Mouse (Mus musculus) cerebellum, adult 8-10 months (tissue): ENCODE measurements around the gene Asgr2.
"Not testable (repeated sequence)": the region's sequence is repeated elsewhere in the genome, so short reads cannot be mapped to it uniquely, and the experiment has no call there.

Source experiments
- DNase-seq: peaks from one replicate; pipeline ENCODE4 v3.0.0; 2022

The Asgr2 gene

GRCm38 (mm10) chr11:70099102-70099501, 6.7 kb downstream of the Asgr2 start:
- no peak for DNase-seq

GRCm38 (mm10) chr11:70099809-70100208, 7.4 kb downstream of the Asgr2 start:
- DNase-seq, result no peak

- no peak for DNase-seq
Measured at GRCm38 (mm10) chr11:70103701-70104315, 11.4 kb downstream of the Asgr2 start.

GRCm38 (mm10) chr11:70107085-70107484, 14.6 kb downstream of the Asgr2 start:
- DNase-seq, result no peak

GRCm38 (mm10) chr11:70110146-70110545, 17.7 kb downstream of the Asgr2 start:
- DNase-seq, result no peak

GRCm38 (mm10) chr11:70114562-70114961, 22.1 kb downstream of the Asgr2 start:
- no peak for DNase-seq

- DNase-seq, result no peak
Measured at GRCm38 (mm10) chr11:70115901-70116300, 23.5 kb downstream of the Asgr2 start.

- no peak for DNase-seq
Measured at GRCm38 (mm10) chr11:70129926-70130379, 37.5 kb downstream of the Asgr2 start, which contains the start of gene Mgl2. Gene Mgl2 (plus strand): TSS chr11:70130329.

- not testable (repeated sequence) for DNase-seq
Measured at GRCm38 (mm10) chr11:70135001-70135400, 42.6 kb downstream of the Asgr2 start.

GRCm38 (mm10) chr11:70135925-70136324, 43.5 kb downstream of the Asgr2 start:
- DNase-seq, result peak; percentile 8

GRCm38 (mm10) chr11:70139171-70139570, 46.7 kb downstream of the Asgr2 start:
- no peak for DNase-seq

- no peak for DNase-seq
Measured at GRCm38 (mm10) chr11:70151072-70151471, 58.6 kb downstream of the Asgr2 start.
